Mouse (Mus musculus) midbrain, postnatal 0 days (tissue): Measurements from ENCODE around the gene Car11. TPM values are rescaled to one million over a fixed set of nuclear protein-coding genes. Genes with fewer than 3 reads are reported as not detected.

Experiments
- ATAC-seq: fragments of 200-750 bp; cut with Nextera tagmentation; 2 replicates; pipeline ENCODE4 v1.8.0; 2017; ENCODE audit warnings: moderate number of reproducible peaks, mild to moderate bottlenecking, moderate TSS enrichment, moderate library complexity; ENCODE audit not compliant: low FRiP score
- DNase-seq: peaks from one replicate; pipeline ENCODE4 v3.0.0-alpha.2; 2015; ENCODE audit warnings: low spot score
- H3K27ac ChIP-seq: fragments of 300-500 bp; sonication (generic); 2 replicates; pipeline ENCODE4 v1.5.1; 2014; ENCODE audit warnings: low read depth, mild to moderate bottlenecking, low read length, mixed read lengths
- H3K27me3 ChIP-seq: fragments of 300-500 bp; sonication (generic); 2 replicates; pipeline ENCODE4 v1.6.1; 2014; ENCODE audit warnings: low read length, control low read depth, mixed read lengths; ENCODE audit not compliant: insufficient read depth
- H3K36me3 ChIP-seq: fragments of 300-500 bp; sonication (generic); 2 replicates; pipeline ENCODE4 v1.6.1; 2014; ENCODE audit warnings: low read length, control low read depth, mixed read lengths; ENCODE audit not compliant: insufficient read depth
- H3K4me1 ChIP-seq: fragments of 300-500 bp; sonication (generic); 2 replicates; pipeline ENCODE4 v1.6.1; 2014; ENCODE audit warnings: mild to moderate bottlenecking, control low read depth, antibody characterized with exemption, low read length, mixed read lengths; ENCODE audit not compliant: insufficient read depth
- H3K4me2 ChIP-seq: fragments of 300-500 bp; sonication (generic); 2 replicates; pipeline ENCODE4 v1.6.1; 2014; ENCODE audit warnings: low read depth, mild to moderate bottlenecking, low read length, mixed read lengths; ENCODE audit not compliant: poor library complexity, severe bottlenecking
- H3K4me3 ChIP-seq: fragments of 300-500 bp; sonication (generic); 2 replicates; pipeline ENCODE4 v1.5.1; 2014; ENCODE audit warnings: low read depth, mild to moderate bottlenecking, low read length, moderate library complexity
- H3K9ac ChIP-seq: fragments of 300-500 bp; sonication (generic); replicated peaks from 2 replicates; pipeline ENCODE4 v1.6.1; 2014; ENCODE audit warnings: mild to moderate bottlenecking, low read length, moderate library complexity, mixed read lengths; ENCODE audit not compliant: poor library complexity, severe bottlenecking
- H3K9me3 ChIP-seq: fragments of 300-500 bp; sonication (generic); 2 replicates; pipeline ENCODE4 v1.6.1; 2016; ENCODE audit warnings: low read length, control low read depth
- CTCF ChIP-seq: IDR thresholded peaks from 2 replicates; pipeline ENCODE4 v1.5.1; 2016; ENCODE audit warnings: antibody characterized with exemption, mild to moderate bottlenecking
- WGBS: fragments of 180-500 bp; shearing (Covaris S2); extraction: QIAGEN DNeasy Blood & Tissue Kit; methylation state at CpG from one replicate; pipeline ENCODE4 v1.1.7; 2014; 5-methylcytosine and 5-hydroxymethylcytosine counted together
- polyA plus RNA-seq: library from polyadenylated mRNA; unstranded; fragments of >200 nt; fragmentation: Nextera tagmentation; extraction: Ambion mirVana; gene quantifications from 2 replicates; pipeline ENCODE4 v1.2.1, GENCODE M21; 2015
- total RNA-seq: library from RNA; depleted of rRNA; stranded (reverse); fragments of >200 nt; gene quantifications from 2 replicates; pipeline ENCODE4 v1.2.3, GENCODE M21; 2014

Car11 gene
- total and polyA plus RNA-seq, 2 experiments from 2014 or later, result 107 to 118 TPM

GRCm38 (mm10) chr7:45718331-45718730 lies 18.7 kb downstream of the Car11 start:
- Histone ChIP-seq H3K4me1 (peaks cover 9% of the 10 kb centered on the region), H3K27ac (peak overlapping the region; percentile 85), H3K9ac (peak overlapping the region; percentile 89), H3K27me3 (no peaks in the 10 kb centered on the region), H3K9me3 (no peaks in the 10 kb centered on the region), H3K4me2 (peak overlapping the region; percentile 62), H3K36me3 (peaks cover 25% of the 10 kb centered on the region), H3K4me3 (peak overlapping the region; percentile 58)
- under 1% methylated on average over 20 of the region's 20 CpGs for WGBS
- DNase-seq, result no peak
- no peak for TF ChIP-seq CTCF
- ATAC-seq, result no peak

- Histone ChIP-seq H3K4me1 (peaks cover 7% of the 10 kb centered on the region), H3K4me3 (peak overlapping the region; percentile 58), H3K9ac (peak overlapping the region; percentile 89), H3K27ac (no peak overlapping the region), H3K9me3 (no peaks in the 10 kb centered on the region), H3K4me2 (peak overlapping the region; percentile 62), H3K36me3 (peaks cover 33% of the 10 kb centered on the region), H3K27me3 (no peaks in the 10 kb centered on the region)
- DNase-seq (no peak), ATAC-seq (no peak)
- no peak for TF ChIP-seq CTCF
- WGBS, result 87% methylated on average over 10 of the region's 10 CpGs
Measured at GRCm38 (mm10) chr7:45719180-45719579, 19.5 kb downstream of the Car11 start.

GRCm38 (mm10) chr7:45719738-45720412 lies 20.2 kb downstream of the Car11 start:
- no peak overlapping the region for H3K4me2 ChIP-seq

DNA sequence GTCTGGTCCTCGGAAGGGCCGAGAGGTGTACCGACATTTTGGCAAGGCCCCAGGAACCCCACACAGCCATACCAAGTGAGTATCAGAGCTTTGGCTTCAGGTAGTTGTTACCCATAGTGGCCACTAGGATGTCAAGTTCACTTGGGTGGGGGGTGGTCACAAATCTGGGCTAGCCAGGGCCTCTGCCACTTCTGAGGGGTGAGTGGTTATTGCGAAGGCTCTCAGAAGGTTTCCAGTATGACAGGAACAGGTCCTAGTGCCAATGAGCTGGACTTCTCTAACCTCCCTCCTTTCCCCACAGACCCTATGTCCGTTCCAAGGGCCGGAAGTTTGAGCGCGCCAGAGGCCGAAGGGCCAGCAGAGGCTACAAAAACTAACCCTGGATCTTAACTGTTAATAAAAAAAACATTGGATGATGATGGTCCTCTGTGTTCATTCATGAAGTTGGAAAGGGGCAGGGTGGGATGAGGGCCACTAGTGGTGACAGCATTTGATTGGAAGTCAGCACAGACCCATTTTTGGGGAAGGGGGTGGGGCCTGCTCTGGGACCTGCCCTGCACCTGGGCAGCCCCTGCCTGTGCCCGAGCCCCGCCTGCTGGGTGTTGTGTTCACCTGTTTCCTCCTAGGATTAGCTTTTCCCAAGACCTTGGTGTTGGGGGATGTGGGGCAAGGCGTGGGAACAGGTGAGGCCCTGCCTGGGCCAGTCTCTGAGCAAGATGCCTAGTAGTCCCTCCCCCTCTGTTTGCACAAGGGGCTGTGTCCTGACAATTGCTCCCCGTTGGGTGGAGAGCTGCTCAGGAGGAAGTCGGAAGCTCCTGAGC lies 21.0 kb downstream of the Car11 start, which contains the start of gene Fam83e:
Gene Fam83e, plus strand, starts transcription at position 800 of the 821 bp plus-strand sequence.
- peak; percentile 34 for TF ChIP-seq CTCF
- Histone ChIP-seq H3K36me3 (peaks cover 41% of the 10 kb centered on the region), H3K27ac (no peak within 1 kb of the TSS), H3K9me3 (no peaks in the 10 kb centered on the region), H3K4me1 (peaks cover 3% of the 10 kb centered on the region; the same call in 1 of the 2 replicates), H3K9ac (0 out of 2 replicates have a peak within 1 kb of the TSS, but pooled peaks have one; percentile 13), H3K27me3 (no peaks in the 10 kb centered on the region), H3K4me3 (no peak within 1 kb of the TSS), H3K4me2 (no peak within 1 kb of the TSS)
- ATAC-seq (no peak), DNase-seq (no peak)
- 88% methylated on average over 12 of the region's 14 CpGs for WGBS

More at GRCm38 (mm10) chr7:45719738-45720412, 20.2 kb downstream of the Car11 start:
- no peak for DNase-seq
- no peak for TF ChIP-seq CTCF
- Histone ChIP-seq H3K4me3 (no peak overlapping the region), H3K4me1 (peaks cover 3% of the 10 kb centered on the region; the same call in 1 of the 2 replicates), H3K27me3 (no peaks in the 10 kb centered on the region), H3K9me3 (no peaks in the 10 kb centered on the region), H3K36me3 (peaks cover 40% of the 10 kb centered on the region), H3K27ac (no peak overlapping the region), H3K9ac (no peak overlapping the region; the same call in 1 of the 2 replicates)
- ATAC-seq, result no peak
- 93% methylated on average over 15 of the region's 16 CpGs for WGBS

- Histone ChIP-seq H3K27ac (no peak overlapping the region), H3K36me3 (peaks cover 44% of the 10 kb centered on the region), H3K9ac (no peak overlapping the region), H3K4me2 (no peak overlapping the region), H3K9me3 (no peaks in the 10 kb centered on the region), H3K27me3 (no peaks in the 10 kb centered on the region), H3K4me3 (no peak overlapping the region), H3K4me1 (peaks cover 3% of the 10 kb centered on the region; the same call in 1 of the 2 replicates)
- DNase-seq, result no peak
- 74% methylated on average over 7 of the region's 7 CpGs for WGBS
- no peak for TF ChIP-seq CTCF
- no peak for ATAC-seq
Measured at GRCm38 (mm10) chr7:45721234-45721571, 21.6 kb downstream of the Car11 start.
